Mouse (Mus musculus) neural tube, embryonic 14.5 days (tissue): ENCODE results near the gene Slc6a16. TPM values are rescaled to one million over a fixed set of nuclear protein-coding genes. Genes with fewer than 3 reads are reported as not detected.
A peak's percentile ranks its signal among the peaks of the same experiment; 100 is the strongest.

Experiments used
- ATAC-seq: fragments of 200-750 bp; cut with Nextera tagmentation; 2 replicates; pipeline ENCODE4 v1.8.0; 2017; ENCODE audit warnings: low read depth, mild to moderate bottlenecking, moderate TSS enrichment, moderate library complexity
- H3K27ac ChIP-seq: fragments of 300-500 bp; sonication (generic); 2 replicates; pipeline ENCODE4 v1.5.1; 2014; ENCODE audit warnings: low read depth, mild to moderate bottlenecking, control low read depth, low read length, moderate library complexity, mixed read lengths
- H3K27me3 ChIP-seq: fragments of 300-500 bp; sonication (generic); 2 replicates; pipeline ENCODE4 v1.6.1; 2014; ENCODE audit warnings: low read length; ENCODE audit not compliant: control insufficient read depth, insufficient read depth
- H3K36me3 ChIP-seq: fragments of 300-500 bp; sonication (generic); 2 replicates; pipeline ENCODE4 v1.6.1; 2014; ENCODE audit warnings: low read length, mixed read lengths; ENCODE audit not compliant: control insufficient read depth, insufficient read depth
- H3K4me1 ChIP-seq: fragments of 300-500 bp; sonication (generic); 2 replicates; pipeline ENCODE4 v1.6.1; 2014; ENCODE audit warnings: low read length; ENCODE audit not compliant: control insufficient read depth, insufficient read depth
- H3K4me2 ChIP-seq: fragments of 300-500 bp; sonication (generic); 2 replicates; pipeline ENCODE4 v1.6.1; 2014; ENCODE audit warnings: mild to moderate bottlenecking, low read depth, low read length, control low read depth
- H3K4me3 ChIP-seq: fragments of 300-500 bp; sonication (generic); 2 replicates; pipeline ENCODE4 v1.5.1; 2014; ENCODE audit warnings: low read depth, low read length, control low read depth, mixed read lengths
- H3K9ac ChIP-seq: fragments of 300-500 bp; sonication (generic); replicated peaks from 2 replicates; pipeline ENCODE4 v1.6.1; 2014; ENCODE audit warnings: low read depth, mild to moderate bottlenecking, control low read depth, low read length, mixed read lengths
- H3K9me3 ChIP-seq: fragments of 300-500 bp; sonication (generic); 2 replicates; pipeline ENCODE4 v1.6.1; 2016; ENCODE audit warnings: low read length; ENCODE audit not compliant: control insufficient read depth
- WGBS: fragments of 180-500 bp; shearing (Covaris S2); extraction: QIAGEN DNeasy Blood & Tissue Kit; methylation state at CpG from one replicate; pipeline ENCODE4 v1.1.7; 2014; 5-methylcytosine and 5-hydroxymethylcytosine counted together
- polyA plus RNA-seq: library from polyadenylated mRNA; unstranded; fragments of >200 nt; fragmentation: Nextera tagmentation; extraction: Ambion mirVana; gene quantifications from 2 replicates; pipeline ENCODE4 v1.2.1, GENCODE M21; 2014

The Slc6a16 gene
- polyA plus RNA-seq, 1 experiment from 2014 or later: 0.99 TPM

DNA sequence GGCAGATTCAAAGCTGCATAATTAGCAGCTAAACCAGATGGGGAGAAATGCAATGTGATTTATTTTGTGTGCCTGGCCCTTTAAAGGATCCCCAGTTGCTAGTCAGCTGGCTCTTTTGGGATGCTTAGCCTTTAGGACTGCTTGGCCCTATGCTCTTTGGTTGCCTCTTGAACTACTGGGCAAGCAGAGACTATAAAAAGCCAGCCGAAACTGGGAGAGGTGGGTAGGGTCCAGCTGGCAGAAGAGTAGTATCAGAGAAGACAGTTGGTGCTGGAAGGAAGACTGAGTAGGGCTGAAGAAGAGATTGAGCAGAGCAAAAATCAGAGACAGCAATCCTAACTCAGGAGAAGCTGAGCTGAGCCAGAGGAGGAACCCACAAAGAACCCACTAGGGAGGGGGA, 55.7 kb downstream of the Slc6a16 start:
- no peak overlapping the region for H3K9ac ChIP-seq
- H3K27me3 ChIP-seq: no peaks in the 10 kb centered on the region
- no peak overlapping the region for H3K4me3 ChIP-seq
- H3K36me3 ChIP-seq: no peaks in the 10 kb centered on the region
- H3K27ac ChIP-seq: no peak overlapping the region
- no peak for ATAC-seq
- H3K9me3 ChIP-seq: no peaks in the 10 kb centered on the region
- no peak overlapping the region for H3K4me2 ChIP-seq
- H3K4me1 ChIP-seq: 0 out of 2 replicates have a peak, but pooled peaks cover 4% of the 10 kb centered on the region
- WGBS: 53% methylated on average over 1 of the region's 1 CpGs

DNA sequence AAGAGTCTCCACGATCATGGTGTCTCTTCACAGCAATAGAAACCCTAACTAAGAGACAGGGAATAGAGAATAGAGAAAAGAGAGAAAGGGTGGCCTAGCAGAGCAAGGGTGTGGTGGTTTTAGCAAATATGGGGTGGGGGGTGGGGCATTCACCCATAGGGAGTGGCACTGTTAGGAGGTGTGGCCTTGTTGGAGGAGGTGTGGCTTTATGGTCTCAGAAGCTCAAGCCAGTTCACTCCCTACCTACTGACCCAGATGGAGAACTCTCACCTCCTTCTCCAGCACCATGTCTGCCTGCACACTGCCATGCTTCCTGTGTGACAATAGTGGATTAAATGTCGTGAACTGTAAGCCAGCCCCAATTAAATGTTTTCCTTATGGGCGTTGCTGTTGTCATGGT, 56.7 kb downstream of the Slc6a16 start:
- H3K27me3 ChIP-seq: no peaks in the 10 kb centered on the region
- no peak overlapping the region for H3K27ac ChIP-seq
- no peaks in the 10 kb centered on the region for H3K36me3 ChIP-seq
- ATAC-seq: no peak
- H3K4me1 ChIP-seq: 0 out of 2 replicates have a peak, but pooled peaks cover 4% of the 10 kb centered on the region
- H3K4me2 ChIP-seq: no peak overlapping the region
- H3K4me3 ChIP-seq: no peak overlapping the region
- no peaks in the 10 kb centered on the region for H3K9me3 ChIP-seq
- WGBS: 66% methylated on average over 3 of the region's 3 CpGs
- no peak overlapping the region for H3K9ac ChIP-seq

DNA sequence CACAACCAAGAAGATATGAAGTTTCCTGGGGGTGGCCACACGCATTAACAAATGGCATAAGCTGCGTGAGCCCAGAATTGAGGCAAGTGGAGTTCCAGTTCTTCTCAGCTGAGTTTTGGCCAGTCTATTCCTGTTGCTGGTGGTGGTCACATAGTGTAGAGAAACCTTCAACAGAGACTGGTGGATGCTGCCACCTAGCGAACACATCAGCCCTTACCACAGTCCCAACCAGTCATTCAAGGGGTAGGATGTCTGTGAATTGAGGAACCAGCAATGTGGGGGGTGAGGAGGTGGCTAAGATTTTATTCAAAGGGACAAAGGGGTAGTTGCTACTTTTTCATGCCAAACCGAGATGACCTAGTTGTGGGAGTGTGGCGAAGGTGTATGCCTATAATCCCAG, 58.9 kb downstream of the Slc6a16 start:
- Histone ChIP-seq H3K27ac (no peak overlapping the region), H3K36me3 (no peaks in the 10 kb centered on the region), H3K4me3 (no peak overlapping the region), H3K4me2 (no peak overlapping the region), H3K9me3 (no peaks in the 10 kb centered on the region), H3K9ac (no peak overlapping the region), H3K4me1 (0 out of 2 replicates have a peak, but pooled peaks cover 6% of the 10 kb centered on the region), H3K27me3 (no peaks in the 10 kb centered on the region)
- 23% methylated on average over 5 of the region's 5 CpGs for WGBS
- ATAC-seq: peak; percentile 92

DNA sequence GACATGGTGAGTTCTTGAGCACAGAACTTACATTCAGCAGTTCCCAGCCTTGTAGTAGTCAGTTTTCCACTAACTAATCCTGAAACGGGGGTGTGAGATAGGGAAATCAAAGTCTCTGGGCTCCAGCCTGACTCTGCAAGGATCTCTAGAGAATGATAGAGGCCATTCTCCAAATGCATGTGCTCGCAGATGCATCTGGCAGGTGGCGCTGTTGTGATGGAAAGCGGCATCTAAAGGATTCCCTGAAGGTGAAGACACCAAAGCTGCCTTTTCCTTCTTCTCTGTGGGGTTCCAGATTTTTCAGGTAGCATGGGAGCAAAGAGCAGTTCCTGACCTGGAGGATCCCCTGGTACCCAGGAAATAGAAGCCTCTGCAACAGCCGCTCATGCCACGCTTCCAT, 59.4 kb downstream of the Slc6a16 start:
- ATAC-seq: peak; percentile 47; the same call in 1 of the 2 replicates
- no peak overlapping the region; the same call in 1 of the 2 replicates for H3K4me2 ChIP-seq
- H3K4me1 ChIP-seq: 0 out of 2 replicates have a peak, but pooled peaks cover 6% of the 10 kb centered on the region
- no peak overlapping the region for H3K4me3 ChIP-seq
- H3K27me3 ChIP-seq: no peaks in the 10 kb centered on the region
- no peak overlapping the region for H3K9ac ChIP-seq
- H3K27ac ChIP-seq: no peak overlapping the region
- WGBS: 23% methylated on average over 6 of the region's 6 CpGs
- H3K36me3 ChIP-seq: no peaks in the 10 kb centered on the region
- H3K9me3 ChIP-seq: no peaks in the 10 kb centered on the region

DNA sequence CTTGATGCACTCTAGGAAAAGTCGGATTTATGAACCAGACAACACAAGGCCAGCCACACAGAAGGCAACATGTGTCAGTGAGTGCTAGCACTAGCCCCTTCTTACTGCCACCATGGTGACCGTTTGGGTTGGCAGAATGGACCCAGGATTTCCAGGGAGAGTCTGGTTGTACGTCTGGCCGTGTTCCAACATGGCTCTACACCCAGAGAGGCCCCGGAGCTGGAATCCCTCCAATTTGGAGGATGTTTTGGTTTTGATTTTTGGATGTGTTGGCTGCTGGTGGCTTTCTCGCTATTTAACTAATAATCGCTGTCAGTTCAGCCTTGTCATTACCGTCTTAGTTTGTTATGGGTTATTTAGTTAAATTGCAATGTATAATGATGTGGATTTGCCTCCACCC, 61.7 kb downstream of the Slc6a16 start:
- no peak overlapping the region for H3K4me3 ChIP-seq
- no peaks in the 10 kb centered on the region for H3K27me3 ChIP-seq
- WGBS: 61% methylated on average over 8 of the region's 8 CpGs
- no peak overlapping the region for H3K9ac ChIP-seq
- ATAC-seq: no peak
- 0 out of 2 replicates have a peak, but pooled peaks cover 6% of the 10 kb centered on the region for H3K4me1 ChIP-seq
- H3K27ac ChIP-seq: no peak overlapping the region
- no peak overlapping the region for H3K4me2 ChIP-seq
- H3K36me3 ChIP-seq: no peaks in the 10 kb centered on the region
- H3K9me3 ChIP-seq: no peaks in the 10 kb centered on the region

DNA sequence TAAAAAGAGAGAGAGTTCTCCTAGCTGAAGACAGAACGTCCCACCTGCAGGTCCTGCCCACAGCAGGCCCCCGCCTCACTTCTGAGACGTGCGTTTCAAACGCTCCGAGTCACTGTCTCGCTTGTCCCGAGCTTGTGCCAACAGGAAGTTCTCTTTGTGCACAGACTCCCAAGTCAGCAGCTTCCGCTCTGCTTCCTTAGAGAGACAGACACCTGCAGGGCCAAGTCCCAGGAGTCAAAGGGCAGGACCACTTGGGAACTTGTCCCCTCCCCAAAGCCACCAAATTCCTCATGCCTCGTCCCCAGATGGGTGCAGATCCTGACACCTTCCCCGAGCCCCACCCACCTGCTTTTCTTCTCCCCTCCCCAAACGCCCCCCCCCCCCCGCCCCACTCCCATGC, 64.0 kb downstream of the Slc6a16 start:
- Histone ChIP-seq H3K4me3 (peak overlapping the region; percentile 10; the same call in 1 of the 2 replicates), H3K9ac (no peak overlapping the region; the same call in 1 of the 2 replicates), H3K27ac (no peak overlapping the region), H3K27me3 (no peaks in the 10 kb centered on the region), H3K4me1 (0 out of 2 replicates have a peak, but pooled peaks cover 6% of the 10 kb centered on the region), H3K4me2 (peak overlapping the region; percentile 43), H3K9me3 (no peaks in the 10 kb centered on the region), H3K36me3 (no peaks in the 10 kb centered on the region)
- WGBS: 16% methylated on average over 11 of the region's 13 CpGs
- ATAC-seq: no peak

DNA sequence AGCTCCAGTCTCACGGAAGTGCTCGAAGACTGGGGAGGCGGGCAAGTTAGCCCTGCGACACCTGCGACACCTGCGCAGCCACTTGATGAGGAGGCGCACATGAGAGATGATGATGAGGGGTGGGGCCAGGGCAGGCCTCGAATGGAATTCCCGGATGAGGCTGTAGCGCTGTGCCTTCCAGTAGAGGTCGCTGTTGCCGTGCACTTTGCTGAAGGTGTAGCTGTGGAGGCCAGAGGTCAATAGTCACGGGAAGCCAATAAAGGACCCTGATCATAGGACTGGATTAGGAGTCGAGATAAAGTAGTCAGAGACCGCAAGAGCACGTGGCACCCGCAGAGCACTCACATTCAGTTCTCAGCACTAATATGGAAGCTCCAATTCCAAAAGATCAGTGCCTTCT, 64.4 kb downstream of the Slc6a16 start:
- 4% methylated on average over 17 of the region's 17 CpGs for WGBS
- ATAC-seq: peak; percentile 49; the same call in 1 of the 2 replicates

DNA sequence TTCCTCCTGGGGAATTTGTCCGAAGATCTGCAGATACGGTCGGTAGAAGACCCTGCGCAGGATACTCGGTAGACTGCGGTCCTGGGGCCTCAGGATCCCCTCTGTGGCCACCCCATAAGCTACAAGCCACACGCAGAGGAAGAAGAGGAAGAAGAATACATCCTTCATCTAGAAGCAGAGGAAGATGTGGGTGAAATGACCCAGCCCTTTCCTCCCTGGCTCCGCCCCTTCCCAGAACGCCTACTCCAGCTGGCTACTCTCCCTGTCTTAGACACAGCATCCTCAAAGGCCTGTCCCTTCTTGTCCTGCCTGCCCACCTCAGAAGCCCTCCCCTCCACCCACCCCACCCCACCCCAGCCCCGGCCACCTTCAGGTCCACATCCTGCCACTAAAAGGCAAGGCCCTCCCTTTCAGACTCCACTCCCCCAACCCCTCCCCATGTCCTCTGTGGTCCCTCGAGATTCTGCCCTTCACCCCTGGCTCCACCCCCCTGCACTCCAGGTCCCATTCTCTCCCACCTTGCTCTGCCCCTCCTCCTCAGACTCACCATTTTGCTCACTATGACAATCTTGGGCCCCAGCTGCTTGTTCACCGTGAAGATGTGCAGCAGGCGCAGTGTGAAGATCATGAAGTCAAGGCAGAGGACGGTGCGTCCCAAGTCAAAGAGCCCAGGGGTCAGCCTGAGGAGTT, 67.8 kb downstream of the Slc6a16 start:
- H3K36me3 ChIP-seq: no peaks in the 10 kb centered on the region
- 0 out of 2 replicates have a peak, but pooled peaks cover 6% of the 10 kb centered on the region for H3K4me1 ChIP-seq
- no peak overlapping the region for H3K27ac ChIP-seq
- 62% methylated on average over 15 of the region's 15 CpGs for WGBS
- no peak for ATAC-seq
- no peak overlapping the region for H3K4me2 ChIP-seq
- H3K9me3 ChIP-seq: no peaks in the 10 kb centered on the region
- no peak overlapping the region for H3K9ac ChIP-seq
- H3K27me3 ChIP-seq: no peaks in the 10 kb centered on the region
- H3K4me3 ChIP-seq: no peak overlapping the region

More for the DNA sequence above, 64.4 kb downstream of the Slc6a16 start:
- Histone ChIP-seq H3K9ac (no peak overlapping the region; the same call in 1 of the 2 replicates), H3K4me3 (peak overlapping the region; percentile 10; the same call in 1 of the 2 replicates), H3K27me3 (no peaks in the 10 kb centered on the region), H3K4me1 (0 out of 2 replicates have a peak, but pooled peaks cover 6% of the 10 kb centered on the region), H3K4me2 (peak overlapping the region; percentile 43), H3K9me3 (no peaks in the 10 kb centered on the region), H3K36me3 (no peaks in the 10 kb centered on the region), H3K27ac (no peak overlapping the region)

DNA sequence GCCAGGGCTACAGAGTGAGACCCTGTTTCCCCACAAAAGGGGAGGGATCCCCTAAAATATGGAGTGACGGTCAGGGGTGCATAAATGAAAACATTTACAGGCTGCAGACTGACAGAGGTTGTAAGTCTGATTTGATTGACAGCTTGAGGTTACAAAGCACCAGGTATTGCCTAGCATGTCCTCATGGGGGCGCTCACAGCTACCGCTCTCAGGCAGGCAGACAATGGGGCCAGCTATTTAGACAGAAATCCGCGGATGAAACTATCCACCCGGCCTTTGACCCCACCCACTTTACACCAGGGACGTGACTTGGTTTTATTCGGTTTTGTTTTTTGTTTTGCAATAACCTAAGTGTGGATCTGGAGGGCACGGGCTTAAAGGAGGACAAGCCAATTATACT, 68.6 kb downstream of the Slc6a16 start:
- Histone ChIP-seq H3K9me3 (no peaks in the 10 kb centered on the region), H3K27me3 (no peaks in the 10 kb centered on the region), H3K4me2 (no peak overlapping the region), H3K36me3 (no peaks in the 10 kb centered on the region), H3K9ac (no peak overlapping the region), H3K27ac (no peak overlapping the region), H3K4me1 (0 out of 2 replicates have a peak, but pooled peaks cover 6% of the 10 kb centered on the region), H3K4me3 (no peak overlapping the region)
- no peak for ATAC-seq
- WGBS: 13% methylated on average over 9 of the region's 9 CpGs
